Mouse (Mus musculus) T-helper 1 cell (primary cell): ENCODE data around the gene Rab44.

Source experiments
- in situ Hi-C: fragments of 300-600 bp; cut with MboI, MseI; formaldehyde crosslinking; loops from one replicate; pipeline ENCODE4 v1.15.1; 2025; ENCODE audit warnings: high pct_unique_total_duplicates

The Rab44 gene

DNA sequence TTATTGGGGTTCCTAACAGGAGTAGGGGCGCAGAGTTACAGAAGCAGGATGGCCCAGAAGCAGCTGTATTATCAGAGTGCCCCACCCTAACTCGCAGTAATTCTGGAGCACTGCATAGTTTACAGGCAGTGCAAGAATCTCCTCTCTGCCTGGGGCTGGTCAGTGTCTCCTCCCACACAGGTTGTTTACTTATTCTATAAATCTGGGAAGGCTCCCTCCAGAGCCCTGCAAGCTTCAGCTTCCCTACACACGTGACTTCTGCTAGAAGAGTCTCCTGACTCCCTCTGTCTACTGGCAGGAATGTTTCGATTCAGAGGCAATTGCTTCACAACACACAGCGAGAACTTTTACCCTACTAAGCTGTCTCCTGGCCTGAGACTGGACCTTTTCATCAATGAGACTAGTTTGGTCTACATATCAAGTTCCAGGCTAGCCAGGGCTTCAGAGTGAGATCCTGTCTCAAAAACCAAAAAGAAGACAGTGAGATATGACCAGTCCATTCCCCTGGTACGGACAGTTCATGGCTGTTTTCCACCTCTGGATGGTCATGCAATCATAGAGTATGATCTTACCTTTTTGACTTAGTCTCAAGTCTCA lies 9.7 kb downstream of the Rab44 start:
- in situ Hi-C loops, result loop anchor here (10.0 kb wide), 2 partner anchors 1211 to 1969 kb away; no protein-coding TSS in a partner anchor

- in situ Hi-C loops, result loop anchor here (10.0 kb wide), 2 partner anchors 1208 to 1972 kb away; no protein-coding TSS in a partner anchor
These were observed 12.6 kb downstream of the Rab44 start for GRCm38 (mm10) chr17:29126561-29126960.

- in situ Hi-C loops, result loop anchor here (10.0 kb wide), 2 partner anchors 1205 to 1975 kb away; no protein-coding TSS in a partner anchor
These were observed 15.4 kb downstream of the Rab44 start for GRCm38 (mm10) chr17:29129341-29129740.

DNA sequence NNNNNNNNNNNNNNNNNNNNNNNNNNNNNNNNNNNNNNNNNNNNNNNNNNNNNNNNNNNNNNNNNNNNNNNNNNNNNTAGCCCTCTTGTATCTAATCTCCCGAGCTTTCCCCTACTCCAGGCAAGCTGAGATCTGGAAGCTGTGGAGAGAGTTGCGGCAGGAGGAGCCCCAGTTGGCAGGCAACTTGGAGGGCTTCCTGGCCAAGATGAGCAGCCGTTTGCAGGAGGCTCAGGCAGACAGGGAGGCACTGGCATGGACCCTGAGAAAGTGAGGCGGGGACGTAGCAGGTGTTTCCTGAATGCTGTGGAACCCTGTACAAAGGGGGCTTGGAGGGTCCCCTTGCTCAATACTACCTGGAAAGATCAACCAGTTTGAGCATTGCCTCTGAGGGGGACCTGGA lies 21.1 kb downstream of the Rab44 start:
- in situ Hi-C loops, result no loop called here

GRCm38 (mm10) chr17:29136236-29136635 lies 22.3 kb downstream of the Rab44 start:
- in situ Hi-C loops, result no loop called here

GRCm38 (mm10) chr17:29137906-29138305 lies 24.0 kb downstream of the Rab44 start:
- in situ Hi-C loops, result no loop called here

GRCm38 (mm10) chr17:29141577-29141976 lies 27.6 kb downstream of the Rab44 start:
- in situ Hi-C loops, result no loop called here

GRCm38 (mm10) chr17:29143266-29143665 lies 29.3 kb downstream of the Rab44 start:
- in situ Hi-C loops, result no loop called here

DNA sequence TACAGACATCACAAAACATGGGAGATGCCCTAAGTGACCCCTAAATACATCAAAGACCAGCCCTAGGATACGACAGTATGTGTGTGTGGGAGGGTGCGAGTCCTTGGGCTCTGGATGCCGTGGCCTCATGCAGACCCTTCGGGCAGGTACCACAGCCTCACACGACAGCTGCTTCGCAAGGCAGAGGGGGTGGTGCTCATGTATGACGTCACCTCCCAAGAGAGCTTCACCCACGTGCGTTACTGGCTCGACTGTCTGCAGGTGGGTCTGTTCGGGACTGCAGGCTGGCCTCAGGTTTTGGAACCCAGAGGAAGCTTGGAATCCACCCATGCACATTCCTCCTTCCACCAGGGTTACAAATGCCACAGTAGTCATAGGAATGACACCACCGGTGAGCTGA lies 31.2 kb downstream of the Rab44 start:
- in situ Hi-C loops, result no loop called here

- in situ Hi-C loops, result no loop called here
These were observed 33.3 kb downstream of the Rab44 start for GRCm38 (mm10) chr17:29147273-29147672.

GRCm38 (mm10) chr17:29147773-29148172 lies 33.8 kb downstream of the Rab44 start:
- in situ Hi-C loops, result no loop called here

DNA sequence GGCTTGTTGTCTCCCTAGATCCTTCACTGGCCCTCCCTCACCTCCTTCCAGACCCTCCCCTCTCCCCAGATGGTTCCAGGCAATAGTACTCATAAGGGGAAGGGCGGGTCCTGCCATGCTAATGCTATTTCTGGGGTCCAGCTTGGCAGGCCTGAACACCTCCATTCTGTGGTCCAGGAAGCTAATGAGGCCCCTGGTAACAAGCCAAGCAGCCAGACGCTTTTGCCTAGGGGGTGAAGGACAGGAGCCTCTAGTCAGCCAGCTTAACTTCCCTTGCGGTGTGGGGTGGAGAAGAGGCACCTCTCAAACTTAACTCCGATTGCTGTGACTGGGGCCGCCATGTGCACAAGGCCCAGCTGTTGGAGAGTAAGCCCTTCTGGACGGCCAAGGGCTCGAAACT lies 35.8 kb downstream of the Rab44 start:
- in situ Hi-C loops, result no loop called here

DNA sequence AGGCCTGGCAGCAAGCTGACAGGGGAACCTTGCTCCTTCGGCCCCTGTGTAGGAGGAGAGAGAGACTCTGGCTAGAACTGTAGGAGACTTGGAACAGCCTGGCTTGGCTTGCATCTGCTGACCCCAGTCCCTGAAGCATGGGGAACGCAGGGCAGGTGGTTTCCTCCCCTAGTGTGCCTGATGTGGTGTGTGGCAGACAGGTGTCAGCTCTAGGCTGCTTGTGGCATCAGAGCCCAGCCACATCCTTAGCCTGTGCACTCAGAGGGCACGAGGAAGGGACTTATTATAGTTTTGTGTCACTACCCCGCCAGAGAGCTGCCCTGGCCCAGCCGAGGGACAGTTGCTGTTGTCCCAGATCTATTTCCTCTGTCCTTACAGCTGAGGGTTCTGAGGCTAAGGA lies 38.6 kb downstream of the Rab44 start:
- in situ Hi-C loops, result no loop called here

DNA sequence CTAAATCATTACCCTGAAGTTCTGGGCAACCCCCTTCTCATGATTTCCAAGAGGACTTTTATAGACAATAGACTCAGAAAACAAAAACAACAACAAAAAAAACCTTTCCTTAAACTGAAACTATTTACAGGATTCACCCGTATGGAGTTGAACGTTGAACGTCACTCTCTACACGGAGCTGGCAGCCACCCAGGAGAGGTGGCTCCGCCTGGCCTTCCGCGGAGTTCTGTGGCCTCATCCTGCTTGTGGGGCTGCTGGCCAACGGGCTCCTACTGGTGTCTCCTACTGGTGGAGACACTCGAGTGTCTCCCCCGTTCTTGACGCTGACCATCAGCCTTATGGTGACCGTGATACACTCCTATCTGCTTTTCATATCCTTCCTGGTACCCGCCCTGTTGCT lies 40.3 kb downstream of the Rab44 start:
- in situ Hi-C loops, result no loop called here

- in situ Hi-C loops, result no loop called here
These were observed 41.6 kb downstream of the Rab44 start for GRCm38 (mm10) chr17:29155355-29156135.

- in situ Hi-C loops, result no loop called here
These were observed 42.5 kb downstream of the Rab44 start for GRCm38 (mm10) chr17:29156396-29156795.

- in situ Hi-C loops, result no loop called here
These were observed 42.9 kb downstream of the Rab44 start for GRCm38 (mm10) chr17:29156866-29157265.

GRCm38 (mm10) chr17:29158899-29159298 lies 45.0 kb downstream of the Rab44 start:
- in situ Hi-C loops, result no loop called here

GRCm38 (mm10) chr17:29159320-29159719 lies 45.4 kb downstream of the Rab44 start:
- in situ Hi-C loops, result no loop called here

DNA sequence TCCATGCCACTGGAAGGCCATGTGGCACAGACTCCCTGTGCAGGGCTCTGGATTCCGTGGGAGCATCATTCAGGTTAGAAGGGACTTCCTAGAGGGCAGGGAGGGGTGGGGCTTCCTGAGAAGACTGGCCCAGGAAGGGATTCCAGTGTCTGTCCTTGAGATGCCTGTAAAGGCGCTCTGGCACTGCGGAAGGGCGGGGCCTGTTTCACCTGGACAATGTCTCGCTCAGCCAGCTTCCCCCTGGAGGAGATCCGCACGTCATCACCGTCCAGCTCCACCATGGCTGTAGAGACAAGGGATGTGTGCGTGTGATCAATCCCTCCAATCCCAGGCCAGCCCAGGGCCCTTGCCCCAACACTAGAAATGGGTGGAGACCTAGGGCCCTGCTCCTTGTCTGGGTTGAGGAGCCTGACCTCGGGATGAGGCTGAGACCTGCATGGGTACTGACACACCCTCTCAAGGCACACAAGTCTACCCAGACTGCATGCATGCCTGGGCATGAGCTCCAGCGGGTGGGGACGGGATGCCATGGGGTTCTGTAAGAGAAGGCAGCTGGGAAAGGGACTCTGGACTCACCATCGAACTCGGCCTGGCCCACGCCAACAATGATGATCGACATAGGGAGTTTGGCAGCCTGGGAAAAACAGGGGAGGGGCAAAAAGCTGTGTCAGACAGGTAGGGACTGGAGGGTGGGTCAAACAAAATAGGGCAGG lies 46.0 kb downstream of the Rab44 start:
- in situ Hi-C loops, result no loop called here

DNA sequence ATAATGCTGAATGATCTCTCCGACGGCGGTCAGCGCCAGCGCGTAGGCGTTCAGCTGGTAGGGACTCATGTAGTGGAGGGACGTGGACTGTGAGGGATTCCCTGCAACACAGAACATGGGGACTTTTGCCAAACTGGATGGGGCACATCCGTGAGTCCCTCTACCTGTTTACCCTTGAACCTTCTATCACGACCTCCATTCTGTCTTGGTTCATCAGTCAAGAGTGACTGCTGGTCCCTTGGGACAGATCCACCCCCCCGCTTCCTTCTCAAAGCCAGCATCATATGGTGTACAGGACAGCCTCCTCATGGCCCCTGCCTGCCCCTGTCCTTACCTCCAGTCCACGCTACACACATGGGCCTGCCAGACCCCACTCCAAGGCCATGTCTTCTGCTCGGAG lies 48.4 kb downstream of the Rab44 start:
- in situ Hi-C loops, result no loop called here

DNA sequence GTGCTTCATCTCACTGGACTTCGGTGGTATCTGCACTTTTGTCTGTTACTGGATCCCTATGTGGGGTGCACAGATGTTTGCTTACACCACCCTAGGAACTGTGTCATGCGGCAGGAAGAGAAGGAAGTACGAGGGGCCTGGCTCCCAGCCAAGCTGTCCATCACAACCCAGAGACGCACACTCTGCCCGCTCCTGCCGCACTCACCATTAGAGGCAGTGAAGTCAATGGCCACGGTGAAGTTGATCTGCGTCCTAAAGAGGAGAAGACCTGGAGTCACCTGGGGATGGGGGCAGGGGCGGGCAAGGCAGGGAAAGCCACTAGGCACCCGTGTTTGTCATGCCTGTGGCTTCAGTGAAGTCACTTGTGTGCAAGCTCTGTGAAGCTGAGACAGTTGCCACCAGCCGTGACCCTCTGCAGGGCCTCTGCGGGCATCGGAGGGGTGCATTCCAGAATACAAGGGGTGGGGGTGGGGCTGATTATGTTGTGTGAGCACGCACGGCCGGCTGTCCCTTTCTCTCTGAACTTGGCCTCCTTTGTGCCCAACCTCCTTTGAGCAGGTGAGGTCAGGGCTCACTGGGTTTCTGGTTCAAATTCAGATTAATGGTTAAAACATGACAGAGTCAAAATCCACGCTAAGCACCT lies 50.6 kb downstream of the Rab44 start:
- in situ Hi-C loops, result loop anchor here (5.0 kb wide), 1 partner anchor 112 kb away; no protein-coding TSS in a partner anchor
